Mouse (Mus musculus) bone marrow macrophage, adult 2 months (primary cell): Measurements from ENCODE around the gene Capn11.

Experiments
- CTCF ChIP-seq: IDR thresholded peaks from 2 replicates; pipeline ENCODE4 v1.5.1; 2012; ENCODE audit warnings: low read depth, mild to moderate bottlenecking, low read length, moderate library complexity
- POLR2A ChIP-seq: IDR thresholded peaks from 2 replicates; pipeline ENCODE4 v1.6.1; 2012; ENCODE audit warnings: mild to moderate bottlenecking, low read depth, low read length, borderline replicate concordance

- no peak for TF ChIP-seq POLR2A
- no peak for TF ChIP-seq CTCF
Observed at GRCm38 (mm10) chr17:45628160-45628559, 31.0 kb downstream of the Capn11 start.
